Mouse (Mus musculus) myocyte (in vitro differentiated cells): ENCODE measurements around the gene S100a4. TPM values are rescaled to one million over a fixed set of nuclear protein-coding genes. Genes with fewer than 3 reads are reported as not detected.
A peak's percentile ranks its signal among the peaks of the same experiment; 100 is the strongest.

ENCODE experiments used
- H3K27me3 ChIP-seq: one replicate; pipeline ENCODE4 v1.6.1; 2011; ENCODE audit not compliant: control insufficient read depth, insufficient read depth, insufficient read length
- H3K36me3 ChIP-seq: one replicate; pipeline ENCODE4 v1.6.1; 2011; ENCODE audit not compliant: control insufficient read depth, insufficient read depth
- H3K4me2 ChIP-seq: one replicate; pipeline ENCODE4 v1.6.1; 2011; ENCODE audit warnings: low read depth, control low read depth
- H3K4me3 ChIP-seq: one replicate; pipeline ENCODE4 v1.5.1; 2011; ENCODE audit warnings: mild to moderate bottlenecking, control low read depth, moderate library complexity
- H3K79me2 ChIP-seq: one replicate; pipeline ENCODE4 v1.6.1; 2011; ENCODE audit not compliant: control insufficient read depth, insufficient read depth
- H3ac ChIP-seq: one replicate; pipeline ENCODE4 v1.6.1; 2011; ENCODE audit not compliant: control insufficient read depth, insufficient read length
- CEBPB ChIP-seq: IDR thresholded peaks from 2 replicates; pipeline ENCODE4 v1.6.1; 2011; ENCODE audit warnings: mild to moderate bottlenecking, moderate library complexity; ENCODE audit not compliant: poor library complexity, insufficient read depth, severe bottlenecking
- E2F4 ChIP-seq: IDR thresholded peaks from one replicate; pipeline ENCODE4 v1.6.1; 2011; ENCODE audit warnings: mild to moderate bottlenecking, control low read depth, moderate library complexity; ENCODE audit not compliant: insufficient read depth
- MAX ChIP-seq: IDR thresholded peaks from one replicate; pipeline ENCODE4 v1.6.1; 2011; ENCODE audit warnings: low read depth, mild to moderate bottlenecking, control low read depth
- MYOD1 ChIP-seq, 3 experiments: IDR thresholded peaks; one replicate each; pipeline ENCODE4 v1.6.1; 2011; ENCODE audit warnings: control low read depth in 2 of 3, low read depth in 2 of 3, mild to moderate bottlenecking in 2 of 3, moderate library complexity in 1 of 3; ENCODE audit not compliant: insufficient read length in 2 of 3, control insufficient read depth in 1 of 3
- MYOG ChIP-seq, 3 experiments: IDR thresholded peaks; one replicate each; pipeline ENCODE4 v1.6.1; 2011; ENCODE audit warnings: control low read depth in 2 of 3, low read depth in 2 of 3, mild to moderate bottlenecking in 2 of 3; ENCODE audit not compliant: insufficient read length in 2 of 3, control insufficient read depth in 1 of 3, insufficient read depth in 1 of 3
- POLR2A ChIP-seq: IDR thresholded peaks from one replicate; pipeline ENCODE4 v1.6.1; 2011; ENCODE audit warnings: low read depth, mild to moderate bottlenecking, control low read depth, moderate library complexity; ENCODE audit not compliant: insufficient read length
- POLR2AphosphoS2 ChIP-seq: IDR thresholded peaks from one replicate; pipeline ENCODE4 v1.6.1; 2011; ENCODE audit warnings: low read depth, control low read depth; ENCODE audit not compliant: insufficient read length
- REST ChIP-seq: IDR thresholded peaks from one replicate; pipeline ENCODE4 v1.6.1; 2011; ENCODE audit warnings: mild to moderate bottlenecking, control low read depth, moderate library complexity; ENCODE audit not compliant: insufficient read depth, insufficient read length
- SRF ChIP-seq: IDR thresholded peaks from one replicate; pipeline ENCODE4 v1.6.1; 2011; ENCODE audit warnings: low read depth; ENCODE audit not compliant: control insufficient read depth, insufficient read length
- TCF12 ChIP-seq: IDR thresholded peaks from one replicate; pipeline ENCODE4 v1.6.1; 2011; ENCODE audit warnings: mild to moderate bottlenecking, control low read depth; ENCODE audit not compliant: poor library complexity, insufficient read depth, severe bottlenecking
- TCF3 ChIP-seq: IDR thresholded peaks from one replicate; pipeline ENCODE4 v1.6.1; 2011; ENCODE audit warnings: low read depth, control low read depth; ENCODE audit not compliant: insufficient read length
- USF1 ChIP-seq: IDR thresholded peaks from one replicate; pipeline ENCODE4 v1.6.1; 2011; ENCODE audit warnings: low read depth, mild to moderate bottlenecking, control low read depth, moderate library complexity
- polyA plus RNA-seq: library from polyadenylated mRNA; unstranded; fragments of >200 nt; fragmentation: generic; extraction: Trizol; gene quantifications from one replicate; pipeline ENCODE4 v1.2.1, GENCODE M21; 2012; ENCODE audit warnings: missing spikeins

Gene S100a4
- polyA plus RNA-seq, 1 experiment, result 3,627 TPM

GRCm38 (mm10) chr3:90587361-90588101 is 16.0 kb upstream of the S100a4 start:
- H3K4me3 ChIP-seq, result peak overlapping the region; percentile 3
- H3ac ChIP-seq, result no peak overlapping the region
- no peaks in the 10 kb centered on the region for H3K27me3 ChIP-seq
- peak overlapping the region; percentile 85 for H3K4me2 ChIP-seq
- no peaks in the 10 kb centered on the region for H3K79me2 ChIP-seq
- peak; percentile 13 for TF ChIP-seq POLR2A
- TF ChIP-seq MYOD1 (IDR thresholded peaks at IDR 0.05; ENCODE audit: control insufficient read depth in 1 of 3, insufficient read length in 2 of 3, low read depth in 2 of 3), result peak in 1 of 3 experiments; percentile 24
- TF ChIP-seq USF1, result no peak
- peak in 1 of 3 experiments; percentile 22 for TF ChIP-seq MYOG (IDR thresholded peaks at IDR 0.05; ENCODE audit: control insufficient read depth in 1 of 3, insufficient read depth in 1 of 3, insufficient read length in 2 of 3, low read depth in 2 of 3)
- TF ChIP-seq E2F4, result no peak
- TF ChIP-seq REST, result no peak
- TF ChIP-seq MAX, result no peak
- H3K36me3 ChIP-seq, result no peaks in the 10 kb centered on the region

GRCm38 (mm10) chr3:90589390-90589789 is 14.2 kb upstream of the S100a4 start:
- no peak overlapping the region for H3K4me3 ChIP-seq
- no peaks in the 10 kb centered on the region for H3K27me3 ChIP-seq
- no peaks in the 10 kb centered on the region for H3K36me3 ChIP-seq
- H3K79me2 ChIP-seq, result no peaks in the 10 kb centered on the region
- H3K4me2 ChIP-seq, result peak overlapping the region; percentile 51
- TF ChIP-seq TCF3 (no peak), MYOD1 (IDR thresholded peaks at IDR 0.05; ENCODE audit: control insufficient read depth in 1 of 3, insufficient read length in 2 of 3, low read depth in 2 of 3) (peak in 2 of 3 experiments; percentile 56 to 80), MYOG (IDR thresholded peaks at IDR 0.05; ENCODE audit: control insufficient read depth in 1 of 3, insufficient read depth in 1 of 3, insufficient read length in 2 of 3, low read depth in 2 of 3) (peak in 1 of 3 experiments; percentile 13)
- no peak overlapping the region for H3ac ChIP-seq

GRCm38 (mm10) chr3:90589947-90590346 is 13.6 kb upstream of the S100a4 start, which contains the start of gene S100a2:
S100a2 (plus strand) TSS chr3:90590247.
- Histone ChIP-seq H3K36me3 (no peaks in the 10 kb centered on the region), H3K27me3 (no peaks in the 10 kb centered on the region), H3K79me2 (no peaks in the 10 kb centered on the region), H3K4me3 (no peak within 1 kb of the TSS), H3K4me2 (peak within 1 kb of the TSS; percentile 51), H3ac (no peak within 1 kb of the TSS)
- TF ChIP-seq POLR2AphosphoS2 (no peak), TCF3 (no peak), CEBPB (no peak), E2F4 (no peak), MAX (no peak), TCF12 (no peak), USF1 (no peak)

GRCm38 (mm10) chr3:90594466-90594865 is 9.1 kb upstream of the S100a4 start:
- H3ac ChIP-seq, result no peak overlapping the region
- no peak overlapping the region for H3K4me3 ChIP-seq
- H3K79me2 ChIP-seq, result no peaks in the 10 kb centered on the region
- H3K36me3 ChIP-seq, result no peaks in the 10 kb centered on the region
- H3K27me3 ChIP-seq, result no peaks in the 10 kb centered on the region
- H3K4me2 ChIP-seq, result no peak overlapping the region
- TF ChIP-seq USF1, result no peak
- TF ChIP-seq E2F4, result no peak
- TF ChIP-seq TCF3, result no peak
- no peak for TF ChIP-seq POLR2A
- TF ChIP-seq POLR2AphosphoS2, result no peak
- no peak for TF ChIP-seq MAX
- no peak for TF ChIP-seq MYOG (IDR thresholded peaks at IDR 0.05; ENCODE audit: control insufficient read depth in 1 of 3, insufficient read depth in 1 of 3, insufficient read length in 2 of 3, low read depth in 2 of 3)
- TF ChIP-seq TCF12, result no peak
- TF ChIP-seq SRF, result no peak

- H3K4me2 ChIP-seq, result no peak overlapping the region
- no peak overlapping the region for H3K4me3 ChIP-seq
- H3K79me2 ChIP-seq, result no peaks in the 10 kb centered on the region
- H3K27me3 ChIP-seq, result no peaks in the 10 kb centered on the region
- TF ChIP-seq USF1 (no peak), MYOD1 (IDR thresholded peaks at IDR 0.05; ENCODE audit: control insufficient read depth in 1 of 3, insufficient read length in 2 of 3, low read depth in 2 of 3) (no peak), E2F4 (no peak), MYOG (IDR thresholded peaks at IDR 0.05; ENCODE audit: control insufficient read depth in 1 of 3, insufficient read depth in 1 of 3, insufficient read length in 2 of 3, low read depth in 2 of 3) (no peak), POLR2A (no peak), SRF (no peak), CEBPB (no peak), TCF12 (no peak), TCF3 (no peak), MAX (no peak), POLR2AphosphoS2 (no peak), REST (no peak)
- no peaks in the 10 kb centered on the region for H3K36me3 ChIP-seq
- H3ac ChIP-seq, result no peak overlapping the region
Observed at GRCm38 (mm10) chr3:90595556-90595955, 8.0 kb upstream of the S100a4 start.
